Mouse (Mus musculus): ENCODE data around the gene Akt2. TPM values are rescaled to one million over a fixed set of nuclear protein-coding genes. Genes with fewer than 3 reads are reported as not detected.

Gene Akt2
- total and polyA plus RNA-seq, 3 experiments: 73.5 to 127 TPM; not detected in 1

- Histone ChIP-seq H3K36me3 (ENCODE audit: control insufficient read depth in 1 of 2, insufficient read depth in 2 of 2, low read length in 2 of 2) (no peaks in the 10 kb centered on the region), H3K27me3 (ENCODE audit: control insufficient read depth in 1 of 2, insufficient read depth in 2 of 2, low read length in 2 of 2) (no peaks in the 10 kb centered on the region), H3K4me3 (ENCODE audit: control insufficient read depth in 1 of 2, insufficient read depth in 1 of 2, low read depth in 2 of 2, low read length in 2 of 2) (no peak overlapping the region), H3K79me2 (ENCODE audit: control insufficient read depth, insufficient read depth, low read length, poor library complexity) (no peaks in the 10 kb centered on the region), H3K27ac (ENCODE audit: control insufficient read depth, low read depth, low read length) (no peak overlapping the region), H3K9ac (ENCODE audit: control insufficient read depth, low read depth, low read length, poor library complexity, severe bottlenecking) (no peak overlapping the region), H3K9me3 (replicated peaks; ENCODE audit: insufficient read depth, low read length) (no peaks in the 10 kb centered on the region), H3K4me1 (ENCODE audit: control insufficient read depth in 1 of 2, insufficient read depth in 2 of 2, low read length in 2 of 2) (no peaks in the 10 kb centered on the region)
- no peak for TF ChIP-seq UBTF (IDR thresholded peaks at IDR 0.05; ENCODE audit: borderline replicate concordance, insufficient read depth, low read depth, low read length)
- TF ChIP-seq ETS1 (IDR thresholded peaks at IDR 0.05; ENCODE audit: low read depth, low read length): no peak
- no peak for TF ChIP-seq ZC3H11A (IDR thresholded peaks at IDR 0.05; ENCODE audit: low read depth, low read length)
- TF ChIP-seq MXI1 (IDR thresholded peaks at IDR 0.05; ENCODE audit: low read depth, low read length): no peak
- peak; percentile 22; the same call in 1 of the 2 replicates for TF ChIP-seq RAD21 (IDR thresholded peaks at IDR 0.05; ENCODE audit: low read depth, low read length)
- no peak for TF ChIP-seq ZMIZ1 (IDR thresholded peaks at IDR 0.05; ENCODE audit: low read depth, low read length)
- TF ChIP-seq EP300 (IDR thresholded peaks at IDR 0.05; ENCODE audit: low read depth in 1 of 2, low read length in 2 of 2): no peak
- no peak for TF ChIP-seq USF1 (IDR thresholded peaks at IDR 0.05; ENCODE audit: low read depth, low read length)
- no peak for TF ChIP-seq CHD2 (IDR thresholded peaks at IDR 0.05; ENCODE audit: low read length)
- TF ChIP-seq GATA1 (IDR thresholded peaks at IDR 0.05; ENCODE audit: low read depth, low read length): no peak
- TF ChIP-seq CHD1 (IDR thresholded peaks at IDR 0.05; ENCODE audit: low read depth, low read length): no peak
- no peak for TF ChIP-seq HCFC1 (IDR thresholded peaks at IDR 0.05; ENCODE audit: low read depth, low read length)
- TF ChIP-seq USF2 (IDR thresholded peaks at IDR 0.05; ENCODE audit: borderline replicate concordance in 1 of 2, insufficient read depth in 1 of 2, low read depth in 1 of 2, low read length in 2 of 2): no peak
- no peak for TF ChIP-seq MYC (IDR thresholded peaks at IDR 0.05; ENCODE audit: low read depth, low read length)
- no peak for TF ChIP-seq MAZ (IDR thresholded peaks at IDR 0.05; ENCODE audit: low read depth, low read length)
- peak; percentile 17 to 46 (median 27); a peak in 4 of 6 replicates for TF ChIP-seq CTCF (IDR thresholded peaks at IDR 0.05 in 2 of 3, conservative IDR thresholded peaks at IDR 0.05 in 1 of 3; ENCODE audit: control insufficient read depth in 1 of 3, insufficient read depth in 1 of 3, low read depth in 2 of 3, low read length in 3 of 3, poor library complexity in 1 of 3, severe bottlenecking in 1 of 3)
- TF ChIP-seq RCOR1 (IDR thresholded peaks at IDR 0.05; ENCODE audit: low read depth, low read length): no peak
- no peak for TF ChIP-seq E2F4 (IDR thresholded peaks at IDR 0.05; ENCODE audit: borderline replicate concordance, low read depth, low read length)
- TF ChIP-seq JUND (IDR thresholded peaks at IDR 0.05; ENCODE audit: low read depth, low read length): no peak
- TF ChIP-seq KAT2A (conservative IDR thresholded peaks at IDR 0.05; ENCODE audit: low read depth, low read length): no peak
- no peak for TF ChIP-seq NELFE (IDR thresholded peaks at IDR 0.05; ENCODE audit: low read depth, low read length)
- no peak for TF ChIP-seq ZKSCAN1 (IDR thresholded peaks at IDR 0.05; ENCODE audit: low read depth, low read length)
- TF ChIP-seq SMC3 (IDR thresholded peaks at IDR 0.05; ENCODE audit: low read depth, low read length): peak; percentile 30; the same call in 1 of the 2 replicates
- TF ChIP-seq ELF1 (IDR thresholded peaks at IDR 0.05; ENCODE audit: low read depth, low read length): no peak
- TF ChIP-seq MAFK (IDR thresholded peaks at IDR 0.05; ENCODE audit: borderline replicate concordance, low read depth, low read length): no peak
- TF ChIP-seq TBP (IDR thresholded peaks at IDR 0.05; ENCODE audit: low read depth, low read length): no peak
- no peak for TF ChIP-seq GABPA (IDR thresholded peaks at IDR 0.05; ENCODE audit: low read depth, low read length)
- peak; percentile 49 for DNase-seq (ENCODE audit: low read depth, low spot score)
Measured at GRCm38 (mm10) chr7:27644471-27644870, 53.1 kb downstream of the Akt2 start.
